Mouse (Mus musculus): ENCODE measurements at regions not wholly inside any gene's neighbourhood (a gene's known extent, or its start where the extent isn't known, plus 50 kb on each side); places are given as distances from the start of the nearest gene placed in this dataset.

GRCm38 (mm10) chr3:103499801-103500200, 75.2 kb upstream of the Syt6 start:
- Histone ChIP-seq H3K4me3 (ENCODE audit: insufficient read depth, low read length) (no peak overlapping the region), H3K4me1 (ENCODE audit: control insufficient read depth, insufficient read depth, low read length) (peaks cover 24% of the 10 kb centered on the region), H3K27ac (ENCODE audit: insufficient read depth, low read depth, low read length) (no peak overlapping the region)
- TF ChIP-seq POLR2A (IDR thresholded peaks at IDR 0.05; ENCODE audit: borderline replicate concordance, low read depth, low read length) (no peak), CTCF (IDR thresholded peaks at IDR 0.05; ENCODE audit: low read depth, low read length) (no peak)

- Histone ChIP-seq H3K4me1 (ENCODE audit: control insufficient read depth, insufficient read depth, low read length) (peaks cover 24% of the 10 kb centered on the region), H3K27ac (ENCODE audit: insufficient read depth, low read depth, low read length) (no peak overlapping the region), H3K4me3 (ENCODE audit: insufficient read depth, low read length) (no peak overlapping the region)
- TF ChIP-seq CTCF (IDR thresholded peaks at IDR 0.05; ENCODE audit: low read depth, low read length) = no peak
- no peak for TF ChIP-seq POLR2A (IDR thresholded peaks at IDR 0.05; ENCODE audit: borderline replicate concordance, low read depth, low read length)
Observed at GRCm38 (mm10) chr3:103500366-103500765, 74.7 kb upstream of the Syt6 start.

- Histone ChIP-seq H3K4me3 (ENCODE audit: insufficient read depth, low read length) (no peak overlapping the region), H3K4me1 (ENCODE audit: control insufficient read depth, insufficient read depth, low read length) (peaks cover 16% of the 10 kb centered on the region), H3K27ac (ENCODE audit: insufficient read depth, low read depth, low read length) (no peak overlapping the region)
- no peak for TF ChIP-seq POLR2A (IDR thresholded peaks at IDR 0.05; ENCODE audit: borderline replicate concordance, low read depth, low read length)
- TF ChIP-seq CTCF (IDR thresholded peaks at IDR 0.05; ENCODE audit: low read depth, low read length) = no peak
Observed at GRCm38 (mm10) chr3:103504160-103504559, 70.9 kb upstream of the Syt6 start.

GRCm38 (mm10) chr3:103513411-103513810, 61.6 kb upstream of the Syt6 start:
- H3K4me3 ChIP-seq (ENCODE audit: insufficient read depth, low read length) = no peak overlapping the region
- no peak for TF ChIP-seq CTCF (IDR thresholded peaks at IDR 0.05; ENCODE audit: low read depth, low read length)
- no peak for TF ChIP-seq POLR2A (IDR thresholded peaks at IDR 0.05; ENCODE audit: borderline replicate concordance, low read depth, low read length)
- no peak overlapping the region for H3K27ac ChIP-seq (ENCODE audit: insufficient read depth, low read depth, low read length)
- no peaks in the 10 kb centered on the region for H3K4me1 ChIP-seq (ENCODE audit: control insufficient read depth, insufficient read depth, low read length)

GRCm38 (mm10) chr3:103514061-103514460, 61.0 kb upstream of the Syt6 start:
- TF ChIP-seq POLR2A (IDR thresholded peaks at IDR 0.05; ENCODE audit: borderline replicate concordance, low read depth, low read length) (no peak), CTCF (IDR thresholded peaks at IDR 0.05; ENCODE audit: low read depth, low read length) (no peak)
- H3K27ac ChIP-seq (ENCODE audit: insufficient read depth, low read depth, low read length) = no peak overlapping the region
- H3K4me3 ChIP-seq (ENCODE audit: insufficient read depth, low read length) = no peak overlapping the region
- H3K4me1 ChIP-seq (ENCODE audit: control insufficient read depth, insufficient read depth, low read length) = no peaks in the 10 kb centered on the region

- no peak for TF ChIP-seq CTCF (IDR thresholded peaks at IDR 0.05; ENCODE audit: low read depth, low read length)
- no peak for TF ChIP-seq POLR2A (IDR thresholded peaks at IDR 0.05; ENCODE audit: borderline replicate concordance, low read depth, low read length)
- no peak overlapping the region for H3K27ac ChIP-seq (ENCODE audit: insufficient read depth, low read depth, low read length)
- no peaks in the 10 kb centered on the region for H3K4me1 ChIP-seq (ENCODE audit: control insufficient read depth, insufficient read depth, low read length)
- H3K4me3 ChIP-seq (ENCODE audit: insufficient read depth, low read length) = no peak overlapping the region
Observed at GRCm38 (mm10) chr3:103515946-103516345, 59.1 kb upstream of the Syt6 start.

GRCm38 (mm10) chr3:103517376-103518304, 57.4 kb upstream of the Syt6 start:
- H3K27ac ChIP-seq (ENCODE audit: insufficient read depth, low read depth, low read length) = no peak overlapping the region
- no peak overlapping the region for H3K4me3 ChIP-seq (ENCODE audit: insufficient read depth, low read length)
- TF ChIP-seq POLR2A (IDR thresholded peaks at IDR 0.05; ENCODE audit: borderline replicate concordance, low read depth, low read length) = no peak
- no peaks in the 10 kb centered on the region for H3K4me1 ChIP-seq (ENCODE audit: control insufficient read depth, insufficient read depth, low read length)

- no peaks in the 10 kb centered on the region for H3K4me1 ChIP-seq (ENCODE audit: control insufficient read depth, insufficient read depth, low read length)
- no peak overlapping the region for H3K27ac ChIP-seq (ENCODE audit: insufficient read depth, low read depth, low read length)
- no peak overlapping the region for H3K4me3 ChIP-seq (ENCODE audit: insufficient read depth, low read length)
- TF ChIP-seq CTCF (IDR thresholded peaks at IDR 0.05; ENCODE audit: low read depth, low read length) = no peak
- TF ChIP-seq POLR2A (IDR thresholded peaks at IDR 0.05; ENCODE audit: borderline replicate concordance, low read depth, low read length) = no peak
Observed at GRCm38 (mm10) chr3:103518624-103519023, 56.4 kb upstream of the Syt6 start.
